Mouse (Mus musculus): ENCODE data around the gene Olfr1179.

GRCm38 (mm10) chr2:88386762-88387161 lies 19.5 kb downstream of the Olfr1179 start, which contains the start of gene Olfr1178:
- TF ChIP-seq GATA1 (IDR thresholded peaks at IDR 0.05; ENCODE audit: low read length) (no peak), TAL1 (IDR thresholded peaks at IDR 0.05; ENCODE audit: low read length) (no peak)

Measured in erythroblast, embryonic 14.5 days (primary cell).